In genomic region chr15:78718290-78719250, GRCm38 (mm10) we compare ENCODE assay signal across 8 mouse cellular contexts. TPM values are rescaled to one million over a fixed set of nuclear protein-coding genes. Genes with fewer than 3 reads are reported as not detected.
DNase-seq lines count a peak whose midpoint lies in the region; TF ChIP-seq lines count a peak whose summit lies in the region.

Gene Elfn2, minus strand, starts transcription at chr15:78718771.

- WGBS in spleen, adult 2 months: 7% methylated on average over 86 of the region's 89 CpGs
- WGBS in hindbrain, embryonic 10.5 days: 2% methylated on average over 89 of the region's 89 CpGs
- WGBS in limb, embryonic 10.5 days: 1% methylated on average over 86 of the region's 89 CpGs

- no peak for TF ChIP-seq CTCF in spleen, adult 2 months (IDR thresholded peaks at IDR 0.05; ENCODE audit: extremely low read depth, insufficient read depth, insufficient read length, insufficient replicate concordance)

- DNase-seq in cerebellum, postnatal 14 days: peak; percentile 37 to 50
- no peak for DNase-seq in cerebellum, adult 8-10 months
- no peak for DNase-seq in spleen, adult 2 months (ENCODE audit: low read depth in 1 of 2, low spot score in 2 of 2)
- no peak for DNase-seq in spleen, adult 18-20 months
- peak; percentile 31 for DNase-seq in hindbrain, embryonic 10.5 days (ENCODE audit: low spot score)
- peak; percentile 51 for DNase-seq in limb, embryonic 10.5 days (ENCODE audit: low spot score)
- peak; percentile 83 for DNase-seq in right cerebral cortex, adult 18-20 months
- no peak for DNase-seq in adrenal gland, adult 8-10 months

- no peaks in the 10 kb centered on the region for H3K36me3 ChIP-seq in spleen, adult 2 months (ENCODE audit: control insufficient read depth, insufficient read depth, low read length)
- no peaks in the 10 kb centered on the region for H3K36me3 ChIP-seq in hindbrain, embryonic 10.5 days
- H3K36me3 ChIP-seq in limb, embryonic 10.5 days: no peaks in the 10 kb centered on the region

- no peaks in the 10 kb centered on the region for H3K9me3 ChIP-seq in hindbrain, embryonic 10.5 days
- H3K9me3 ChIP-seq in limb, embryonic 10.5 days (replicated peaks): no peaks in the 10 kb centered on the region

- peaks cover 25% of the 10 kb centered on the region for H3K27me3 ChIP-seq in spleen, adult 2 months (ENCODE audit: control insufficient read depth, insufficient read depth, low read length)
- H3K27me3 ChIP-seq in hindbrain, embryonic 10.5 days (ENCODE audit: insufficient read depth, poor library complexity, severe bottlenecking): peaks cover 75% of the 10 kb centered on the region
- peaks cover 94% of the 10 kb centered on the region for H3K27me3 ChIP-seq in limb, embryonic 10.5 days (ENCODE audit: low read depth, poor library complexity, severe bottlenecking)

- peak within 1 kb of the TSS; percentile 9; the same call in 1 of the 2 replicates for H3K4me3 ChIP-seq in spleen, adult 2 months (ENCODE audit: extremely low read depth, insufficient read depth, insufficient read length)
- H3K4me3 ChIP-seq in hindbrain, embryonic 10.5 days: peak within 1 kb of the TSS; percentile 63
- peak within 1 kb of the TSS; percentile 54 for H3K4me3 ChIP-seq in limb, embryonic 10.5 days

- TF ChIP-seq POLR2A in spleen, adult 2 months (IDR thresholded peaks at IDR 0.05; ENCODE audit: low read depth, low read length): no peak

- H3K27ac ChIP-seq in spleen, adult 2 months (ENCODE audit: insufficient read depth, low read length): no peak within 1 kb of the TSS
- H3K27ac ChIP-seq in hindbrain, embryonic 10.5 days: peak within 1 kb of the TSS; percentile 70
- H3K27ac ChIP-seq in limb, embryonic 10.5 days: no peak within 1 kb of the TSS

- H3K4me1 ChIP-seq in spleen, adult 2 months (ENCODE audit: control insufficient read depth, insufficient read depth, insufficient read length): peaks cover 11% of the 10 kb centered on the region
- peaks cover 43% of the 10 kb centered on the region for H3K4me1 ChIP-seq in hindbrain, embryonic 10.5 days (replicated peaks)
- H3K4me1 ChIP-seq in limb, embryonic 10.5 days: peaks cover 21% of the 10 kb centered on the region

RNA-seq across cellular contexts. Expression of gene Elfn2, which starts in this region (rescaled TPM):
- 0.20 and 0.29 TPM in 2 replicates for polyA plus RNA-seq in spleen, adult 2 months (2012; rRNA removed)
- 0.24 and 0.39 TPM in 2 replicates for polyA plus RNA-seq in hindbrain, embryonic 10.5 days (2016; fragmentation: Nextera tagmentation; extraction: Ambion mirVana)
- polyA plus RNA-seq in limb, embryonic 10.5 days (2016; fragmentation: Nextera tagmentation; extraction: Ambion mirVana): not detected in 2 replicates
- total RNA-seq in adrenal gland, adult 8-10 months (2022): 1 to 10 TPM; 4.1 to 7.4 (median 5.5) TPM

Comparison
In these comparisons a context has a peak if more than half of its experiments do, and no peak if none do; other contexts are left out.
1. DNase-seq: peak in cerebellum, postnatal 14 days (2 of 2) and right cerebral cortex, adult 18-20 months (single experiment); none in cerebellum, adult 8-10 months (single experiment), spleen, adult 2 months (0 of 2), spleen, adult 18-20 months (0 of 2) and adrenal gland, adult 8-10 months (single experiment).
2. Peak in DNase-seq, H3K4me3 ChIP-seq and H3K27ac ChIP-seq in hindbrain, embryonic 10.5 days; RNA of the gene not detected or under 1 TPM.
3. Peak in DNase-seq and H3K4me3 ChIP-seq in limb, embryonic 10.5 days; RNA of the gene not detected or under 1 TPM.
4. H3K4me3 ChIP-seq: peak in every context shown above with its lines; median percentile 63 in hindbrain, embryonic 10.5 days; 54 in limb, embryonic 10.5 days; 9 in spleen, adult 2 months.